1 mouse cellular context compared by ENCODE assay signal in genomic region chr16:21412593-21413047, GRCm38 (mm10).
TF ChIP-seq lines count a peak whose summit lies in the region.

No protein-coding gene starts in this region.

TF ChIP-seq in MEL, 35 proteins besides CTCF, POLR2A, EP300 and RAD21 (continued from another document):
- peak; percentile 42; the same call in 1 of the 2 replicates for TF ChIP-seq BHLHE40 (IDR thresholded peaks at IDR 0.05; ENCODE audit: borderline replicate concordance, low read depth, low read length)
- 0 out of 2 replicates have a peak, but pooled peaks have one; percentile 23 for TF ChIP-seq ETS1 (IDR thresholded peaks at IDR 0.05; ENCODE audit: low read depth, low read length)
- TF ChIP-seq GABPA (IDR thresholded peaks at IDR 0.05; ENCODE audit: low read depth, low read length): no peak
- TF ChIP-seq NRF1 (IDR thresholded peaks at IDR 0.05; ENCODE audit: insufficient read depth, low read depth, low read length, poor library complexity, severe bottlenecking): no peak
- no peak for TF ChIP-seq ELF1 (IDR thresholded peaks at IDR 0.05; ENCODE audit: low read depth, low read length)
- TF ChIP-seq TBP (IDR thresholded peaks at IDR 0.05; ENCODE audit: low read depth, low read length): peak; percentile 53; the same call in 1 of the 2 replicates
- peak; percentile 50; the same call in 1 of the 2 replicates for TF ChIP-seq HCFC1 (IDR thresholded peaks at IDR 0.05; ENCODE audit: low read depth, low read length)
